Mouse (Mus musculus): ENCODE measurements around the gene Rnf115.
A peak's percentile ranks its signal among the peaks of the same experiment; 100 is the strongest.
"Not testable (repeated sequence)": the region's sequence is repeated elsewhere in the genome, so short reads cannot be mapped to it uniquely, and the experiment has no call there.

The Rnf115 gene

GRCm38 (mm10) chr3:96727343-96727827 lies at the start of gene Rnf115, which contains the start of gene Polr3c:
TSS of gene Rnf115 (plus strand) at chr3:96727664.
TSS of gene Polr3c (minus strand) at chr3:96727628.
- peak; percentile 93 for DNase-seq

DNA sequence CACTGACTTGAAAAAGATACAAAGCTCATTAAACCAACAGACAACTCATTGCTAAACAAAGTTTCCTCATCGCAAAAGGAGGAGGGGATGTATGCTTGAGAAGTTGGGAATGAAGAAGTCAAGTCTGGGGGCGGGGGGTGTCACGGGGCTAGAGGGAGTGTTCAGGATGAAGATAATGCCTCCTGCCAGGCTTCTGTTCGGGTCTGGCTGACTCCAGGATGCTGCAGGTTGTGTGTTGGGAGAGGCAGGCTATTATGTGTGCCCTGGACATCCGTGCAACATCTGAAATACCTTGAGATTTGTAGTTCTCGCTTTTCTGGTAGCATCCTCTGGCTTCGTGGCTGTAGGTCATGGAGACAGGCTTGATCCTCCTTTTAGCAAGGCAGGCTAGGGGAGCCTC lies 49.0 kb upstream of the Rnf115 start:
- no peak for DNase-seq

- DNase-seq = no peak
These were observed 48.2 kb upstream of the Rnf115 start for GRCm38 (mm10) chr3:96679159-96679674.

- no peak for DNase-seq
These were observed 47.1 kb upstream of the Rnf115 start for GRCm38 (mm10) chr3:96680269-96680956.

DNA sequence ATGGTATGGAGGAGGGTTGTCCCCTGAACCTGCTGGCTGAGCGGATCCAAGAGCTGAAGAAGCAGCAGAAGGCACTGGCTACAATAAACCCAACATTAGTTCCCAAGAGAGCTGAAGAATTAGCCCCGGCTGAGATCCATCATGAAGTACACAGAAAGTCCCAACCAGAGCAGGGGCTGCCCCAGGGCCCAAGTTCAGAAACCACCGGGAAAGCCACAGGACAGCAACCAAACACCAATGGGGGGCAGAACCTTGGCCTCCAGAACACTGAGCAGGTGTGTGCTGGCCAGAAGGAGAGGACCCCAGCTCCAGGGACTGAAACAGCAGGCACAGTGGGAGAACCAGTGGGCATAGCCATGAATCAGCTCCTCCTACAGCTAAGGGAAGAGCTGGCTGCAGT lies 44.0 kb upstream of the Rnf115 start:
- no peak for DNase-seq

DNA sequence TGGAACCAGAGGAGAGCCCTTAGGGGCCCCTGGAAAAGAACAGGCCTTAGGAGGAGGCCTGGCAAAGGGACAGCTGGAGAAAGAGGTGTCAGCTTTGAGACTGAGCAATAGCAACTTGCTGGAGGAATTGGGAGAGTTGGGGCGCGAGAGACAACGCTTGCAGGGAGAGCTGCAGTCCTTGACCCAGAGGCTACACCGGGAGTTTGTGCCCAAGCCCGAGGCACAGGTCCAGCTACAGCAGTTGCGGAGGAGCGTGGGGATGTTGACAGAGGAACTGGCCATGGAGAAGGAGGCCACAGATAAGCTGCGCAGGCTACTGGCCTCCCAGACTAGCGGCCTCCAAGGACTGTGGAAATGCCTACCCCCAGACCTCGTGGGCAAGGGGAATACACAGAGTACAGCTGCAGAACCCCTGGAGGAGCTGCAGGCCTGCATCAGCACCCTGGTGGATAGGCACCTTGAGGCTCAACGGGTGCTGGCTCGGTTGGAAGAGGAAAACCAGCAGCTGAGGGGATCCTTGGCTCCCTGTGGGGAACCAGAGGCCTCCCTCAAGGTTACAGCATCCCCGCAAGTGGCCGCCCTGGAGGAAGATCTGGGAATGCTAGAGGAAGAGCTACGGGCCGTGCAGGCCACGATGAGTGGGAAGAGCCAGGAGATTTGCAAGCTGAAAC lies 43.2 kb upstream of the Rnf115 start:
- DNase-seq = no peak

GRCm38 (mm10) chr3:96684822-96685156 lies 42.7 kb upstream of the Rnf115 start:
- DNase-seq = no peak

- not testable (repeated sequence) for DNase-seq
These were observed 41.4 kb upstream of the Rnf115 start for GRCm38 (mm10) chr3:96686057-96686456.

DNA sequence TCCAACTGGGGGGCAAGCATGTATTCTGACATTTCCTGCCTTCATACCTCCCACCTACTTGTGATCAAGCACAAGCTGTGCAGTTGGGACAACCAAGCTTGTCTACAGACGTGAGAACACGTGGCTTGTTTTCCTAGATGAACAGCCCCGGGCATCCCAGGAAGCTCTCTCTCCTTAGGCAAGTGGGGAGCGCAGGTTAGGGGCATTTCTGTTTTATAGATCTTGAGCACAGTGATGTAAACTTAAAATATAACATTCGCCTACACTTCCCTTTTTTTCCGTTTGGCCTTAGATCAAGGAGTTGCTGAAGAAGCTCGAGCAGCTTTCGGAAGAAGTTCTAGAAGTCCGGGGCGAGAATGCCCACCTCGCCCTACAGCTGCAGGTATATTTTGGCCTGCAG lies 38.6 kb upstream of the Rnf115 start:
- no peak for DNase-seq

DNA sequence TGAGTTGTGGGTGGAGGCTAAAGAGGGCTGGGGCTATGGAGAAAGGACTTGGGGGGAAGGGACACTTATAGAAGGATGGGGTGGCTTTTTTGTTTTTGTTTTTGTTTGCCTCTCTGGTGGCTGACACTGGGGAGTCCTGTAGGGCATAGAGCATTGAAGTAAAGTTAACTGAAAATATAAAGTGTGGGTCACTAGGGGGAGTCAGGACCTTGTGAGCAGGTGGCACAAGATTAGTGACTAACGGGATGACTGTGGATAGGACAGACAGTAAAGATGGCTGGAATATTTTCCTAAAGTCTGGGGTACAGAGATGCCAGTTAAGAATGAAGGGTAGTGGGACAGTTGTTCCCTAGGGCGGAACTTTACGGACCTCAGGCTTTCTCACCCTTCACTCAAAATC lies 37.2 kb upstream of the Rnf115 start:
- DNase-seq = no peak

DNA sequence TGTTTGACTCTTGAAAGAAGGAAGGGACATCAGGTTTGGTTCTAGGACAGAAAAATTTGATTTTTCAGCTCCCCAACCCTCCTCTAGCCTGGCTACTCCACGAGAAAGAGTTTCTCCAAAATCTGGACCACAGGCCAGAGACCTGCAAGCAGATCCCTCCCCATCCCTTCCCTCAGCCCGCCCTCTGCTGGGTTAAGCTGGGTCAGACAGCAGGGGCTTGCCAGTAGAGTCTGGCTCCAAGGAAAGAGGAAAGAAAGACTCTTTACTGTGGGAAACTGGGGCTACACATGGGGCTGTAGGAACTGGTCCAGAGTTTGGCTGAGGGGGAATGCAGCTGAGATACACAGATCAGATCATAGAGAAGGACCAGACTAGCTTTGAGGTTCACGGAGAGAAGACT lies 35.0 kb upstream of the Rnf115 start:
- DNase-seq = no peak

DNA sequence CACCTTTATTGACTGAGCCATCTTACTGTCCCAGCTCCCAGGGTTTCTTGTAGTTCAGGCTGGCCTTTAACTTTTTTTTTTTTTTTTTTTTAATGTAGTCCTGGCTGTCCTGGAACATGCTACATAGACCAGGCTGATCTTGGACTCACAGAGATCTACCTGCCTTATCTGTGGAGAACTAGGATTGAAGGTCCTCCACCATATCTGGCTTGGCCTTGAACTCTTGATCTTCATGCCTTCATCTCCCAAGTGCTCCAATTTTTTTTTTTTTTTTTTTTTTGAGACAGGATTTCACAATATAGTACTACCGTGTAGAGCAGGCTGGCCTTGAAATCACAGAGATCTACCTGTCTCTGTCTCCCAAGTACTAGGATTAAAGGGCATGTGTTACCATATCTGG lies 33.9 kb upstream of the Rnf115 start:
- no peak for DNase-seq

DNA sequence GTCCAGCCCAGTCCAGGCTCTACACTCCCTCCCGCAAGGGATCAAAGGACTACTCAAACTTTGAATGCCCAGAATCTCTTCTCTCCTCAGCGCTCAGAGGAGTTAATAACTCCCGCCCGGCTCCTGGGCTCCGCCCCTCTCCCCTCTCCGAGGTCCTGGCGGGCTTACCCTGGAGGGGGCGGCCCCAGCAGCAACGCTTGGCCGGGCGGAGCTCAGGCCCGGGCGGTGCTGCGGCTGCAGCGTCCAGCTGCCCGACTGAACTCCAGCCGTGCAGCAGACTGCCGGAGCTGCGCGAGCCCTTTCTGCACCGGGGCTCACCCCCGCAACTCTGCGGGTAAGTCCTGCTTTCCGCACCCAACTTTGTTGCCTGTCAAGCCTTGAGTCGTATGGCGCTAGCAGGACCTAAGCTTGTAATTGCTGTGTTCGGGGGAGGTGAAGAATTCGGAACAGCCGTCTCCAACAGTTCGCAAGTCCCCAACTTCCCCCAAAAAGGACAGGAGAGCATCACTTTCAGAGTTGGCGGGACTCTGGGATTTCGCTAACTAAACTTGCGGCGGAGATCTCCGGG lies 31.2 kb upstream of the Rnf115 start, which contains the start of gene Pias3:
Gene Pias3, plus strand, starts transcription at position 187 of the 568 bp plus-strand sequence.
- peak; percentile 59 for DNase-seq

GRCm38 (mm10) chr3:96696766-96697732 lies 30.4 kb upstream of the Rnf115 start:
- peak; percentile 78 for DNase-seq

GRCm38 (mm10) chr3:96698993-96699690 lies 28.3 kb upstream of the Rnf115 start:
- no peak for DNase-seq

- no peak for DNase-seq
These were observed 27.1 kb upstream of the Rnf115 start for GRCm38 (mm10) chr3:96700376-96700775.

GRCm38 (mm10) chr3:96701003-96701402 lies 26.5 kb upstream of the Rnf115 start:
- DNase-seq = no peak

GRCm38 (mm10) chr3:96704778-96705177 lies 22.7 kb upstream of the Rnf115 start:
- DNase-seq = no peak

DNA sequence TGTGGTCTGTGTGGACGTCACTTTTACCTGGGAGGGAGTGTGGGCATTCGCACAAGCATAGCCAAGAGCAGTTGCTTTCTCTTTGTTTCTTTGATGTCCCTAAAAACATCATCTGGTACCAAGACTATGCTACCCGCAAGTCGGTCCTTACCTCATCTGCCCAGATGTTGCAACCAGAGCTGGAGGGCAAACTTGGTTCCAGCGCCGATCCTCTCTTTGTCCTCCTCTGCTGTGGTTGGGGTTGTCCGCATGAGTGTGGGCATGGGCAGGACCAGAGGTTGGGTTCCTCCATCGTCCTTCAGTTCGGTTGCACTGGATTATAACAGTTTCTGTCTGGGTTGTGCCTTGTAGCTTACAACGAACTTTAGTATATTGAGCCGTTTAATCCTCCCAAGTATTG lies 21.2 kb upstream of the Rnf115 start:
- no peak for DNase-seq

- no peak for DNase-seq
These were observed 20.5 kb upstream of the Rnf115 start for GRCm38 (mm10) chr3:96706984-96707383.

DNA sequence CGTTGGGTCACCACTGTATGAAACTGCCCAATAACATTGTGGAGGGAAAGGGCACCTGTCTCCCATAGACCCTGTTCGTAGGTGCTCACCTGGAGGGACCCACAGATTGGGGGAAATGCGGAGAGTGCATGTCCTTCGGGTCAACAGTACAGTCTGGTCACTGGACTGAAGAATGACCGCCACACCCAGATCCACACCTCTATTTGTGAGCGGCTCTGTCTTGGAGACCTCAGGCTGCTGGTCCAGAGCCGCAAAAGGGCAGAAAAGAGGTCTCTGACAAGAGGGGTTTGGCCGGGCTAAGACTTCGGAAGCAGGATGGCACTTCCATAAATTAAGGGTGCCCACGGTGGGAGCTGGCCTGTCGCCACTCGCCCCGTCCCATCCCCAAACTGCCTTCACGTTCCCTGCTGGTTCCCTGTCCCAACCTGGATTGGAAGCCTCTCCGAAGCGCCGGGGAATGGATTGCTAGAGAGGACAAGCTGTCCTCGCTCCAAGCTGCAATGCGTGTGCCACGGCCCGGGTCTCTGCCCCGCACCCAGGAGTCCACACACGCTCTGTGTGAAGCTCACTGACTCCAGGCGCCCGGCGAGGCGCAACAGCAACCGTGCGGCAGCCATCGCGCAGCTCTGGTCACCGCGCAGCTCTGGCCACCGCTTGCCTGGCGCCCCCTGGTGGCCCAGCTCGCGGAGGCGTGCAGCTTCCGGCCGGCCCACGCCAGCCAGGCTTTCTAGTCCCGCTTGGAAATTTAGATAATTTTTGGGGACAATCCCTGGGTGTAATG lies 19.4 kb upstream of the Rnf115 start, which contains the start of gene Nudt17:
Gene Nudt17, minus strand, starts transcription at position 660 of the 781 bp plus-strand sequence.
- DNase-seq = peak; percentile 87
